Mouse (Mus musculus): ENCODE data around the gene Gfod2.

GRCm38 (mm10) chr8:105708675-105709074 is 49.8 kb downstream of the Gfod2 start:
- TF ChIP-seq CTCF (IDR thresholded peaks at IDR 0.05; ENCODE audit: low read depth, low read length) (no peak), EP300 (IDR thresholded peaks at IDR 0.05; ENCODE audit: insufficient read depth, low read depth, low read length) (no peak)

Measured in ES-Bruce4 (cell line).